Mouse (Mus musculus): ENCODE measurements at regions not wholly inside any gene's neighbourhood (a gene's known extent, or its start where the extent isn't known, plus 50 kb on each side); places are given as distances from the start of the nearest gene placed in this dataset.

DNA sequence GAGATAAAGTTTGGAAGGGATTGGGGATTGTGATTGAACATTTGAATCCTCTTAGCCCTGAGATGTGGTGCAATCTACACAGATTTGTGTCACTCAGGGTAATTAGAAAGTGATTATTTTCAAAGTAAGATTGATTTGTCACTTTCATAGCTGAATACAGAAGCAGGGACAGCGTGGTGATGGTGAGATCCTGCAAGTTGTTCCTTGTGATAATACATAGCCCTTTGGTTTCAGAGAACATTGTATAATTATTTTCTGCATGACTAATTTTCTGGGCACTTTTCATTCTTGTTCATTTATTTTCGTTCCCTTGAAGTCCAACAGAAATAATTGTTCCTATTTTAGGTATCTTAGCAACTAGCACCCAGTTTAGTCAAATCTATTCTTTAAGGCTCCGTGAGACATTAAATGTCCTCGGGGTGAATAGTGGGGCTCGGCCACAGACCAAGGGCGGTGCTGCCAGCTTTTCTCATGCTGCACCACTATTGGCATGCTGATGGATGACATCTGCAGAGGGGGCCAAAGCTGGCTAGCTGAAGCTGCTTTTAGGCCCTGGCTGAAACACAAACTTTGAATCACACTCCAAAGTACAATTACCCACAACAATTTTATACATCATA, 468.0 kb downstream of the Hace1 start:
- 84% methylated on average over 6 of the region's 6 CpGs for WGBS
- TF ChIP-seq POLR2A (IDR thresholded peaks at IDR 0.05; ENCODE audit: control insufficient read depth, extremely low read depth, insufficient read depth, low read length, poor library complexity) (no peak), CTCF (IDR thresholded peaks at IDR 0.05; ENCODE audit: borderline replicate concordance, control insufficient read depth, extremely low read depth, insufficient read depth, low read length, poor library complexity) (no peak)
- Histone ChIP-seq H3K27ac (ENCODE audit: control insufficient read depth, insufficient read depth, low read length) (no peak overlapping the region), H3K27me3 (ENCODE audit: control insufficient read depth, insufficient read depth, low read length) (no peaks in the 10 kb centered on the region), H3K4me3 (ENCODE audit: control insufficient read depth, insufficient read depth, low read length) (no peak overlapping the region), H3K4me1 (replicated peaks; ENCODE audit: control insufficient read depth, insufficient read depth, low read length) (no peaks in the 10 kb centered on the region), H3K36me3 (ENCODE audit: control insufficient read depth, insufficient read depth, low read length) (no peaks in the 10 kb centered on the region)
- DNase-seq: no peak

DNA sequence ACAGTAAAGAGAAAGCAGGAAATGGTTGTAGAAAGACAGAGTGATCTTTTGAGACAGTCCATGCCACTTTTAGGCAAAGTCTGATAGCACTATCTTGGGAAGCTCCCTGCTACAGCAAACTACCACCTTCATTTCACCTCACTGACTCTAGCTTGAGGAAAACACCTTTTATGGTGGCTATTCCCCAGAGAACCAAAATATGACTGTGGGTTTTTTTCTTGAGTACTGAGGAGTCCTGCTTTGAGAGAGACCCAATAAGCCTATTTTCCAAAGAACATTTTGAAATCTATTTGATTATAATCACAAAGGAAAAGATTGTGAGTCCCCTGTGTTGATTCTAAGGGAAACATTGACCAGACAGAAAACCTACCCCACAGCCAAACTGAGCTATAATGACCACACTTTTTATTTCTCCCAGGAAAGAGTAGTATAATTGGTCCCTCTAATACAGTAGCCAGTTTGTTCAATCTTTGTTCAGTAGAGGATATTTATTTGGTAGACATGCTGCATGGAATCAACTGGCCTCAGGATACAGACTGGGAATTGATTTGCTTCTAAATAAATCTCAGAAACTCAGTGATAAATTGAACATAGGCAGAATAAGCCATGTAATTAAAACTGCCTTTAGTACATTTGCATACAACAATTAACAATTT, 468.6 kb downstream of the Hace1 start:
- Histone ChIP-seq H3K27me3 (ENCODE audit: control insufficient read depth, insufficient read depth, low read length) (no peaks in the 10 kb centered on the region), H3K27ac (ENCODE audit: control insufficient read depth, insufficient read depth, low read length) (no peak overlapping the region)
- TF ChIP-seq POLR2A (IDR thresholded peaks at IDR 0.05; ENCODE audit: control insufficient read depth, extremely low read depth, insufficient read depth, low read length, poor library complexity): no peak
- TF ChIP-seq CTCF (IDR thresholded peaks at IDR 0.05; ENCODE audit: borderline replicate concordance, control insufficient read depth, extremely low read depth, insufficient read depth, low read length, poor library complexity): no peak

GRCm38 (mm10) chr10:46046890-46047414, 469.3 kb downstream of the Hace1 start:
- TF ChIP-seq CTCF (IDR thresholded peaks at IDR 0.05; ENCODE audit: borderline replicate concordance, control insufficient read depth, extremely low read depth, insufficient read depth, low read length, poor library complexity) (no peak), POLR2A (IDR thresholded peaks at IDR 0.05; ENCODE audit: control insufficient read depth, extremely low read depth, insufficient read depth, low read length, poor library complexity) (no peak)
- no peak for DNase-seq
- WGBS: 91% methylated on average over 8 of the region's 8 CpGs

More for the DNA sequence above, 468.6 kb downstream of the Hace1 start:
- no peak overlapping the region for H3K4me3 ChIP-seq (ENCODE audit: control insufficient read depth, insufficient read depth, low read length)
- H3K36me3 ChIP-seq (ENCODE audit: control insufficient read depth, insufficient read depth, low read length): no peaks in the 10 kb centered on the region
- no peaks in the 10 kb centered on the region for H3K4me1 ChIP-seq (replicated peaks; ENCODE audit: control insufficient read depth, insufficient read depth, low read length)
- no peak for DNase-seq

DNA sequence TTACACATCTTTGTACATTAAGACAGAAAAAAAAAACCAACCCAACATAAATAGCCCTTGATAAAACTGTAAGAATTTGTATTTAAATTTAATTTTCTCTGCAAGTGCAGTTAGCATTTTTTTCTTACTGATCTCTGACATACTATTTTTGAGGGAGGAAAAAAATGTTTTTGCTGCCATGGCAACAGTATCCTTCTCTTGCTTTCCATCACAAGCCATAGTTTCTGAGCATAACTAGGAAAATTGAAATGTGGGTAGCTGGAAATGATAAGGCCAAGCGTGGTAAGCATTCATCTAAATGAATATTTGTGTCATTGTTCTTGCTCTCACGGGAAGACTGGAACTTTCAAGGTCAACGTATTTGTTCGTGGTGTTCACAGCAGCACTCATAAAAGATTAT, 470.0 kb downstream of the Hace1 start:
- Histone ChIP-seq H3K4me3 (ENCODE audit: control insufficient read depth, insufficient read depth, low read length) (no peak overlapping the region), H3K36me3 (ENCODE audit: control insufficient read depth, insufficient read depth, low read length) (no peaks in the 10 kb centered on the region), H3K27ac (ENCODE audit: control insufficient read depth, insufficient read depth, low read length) (no peak overlapping the region), H3K4me1 (replicated peaks; ENCODE audit: control insufficient read depth, insufficient read depth, low read length) (no peaks in the 10 kb centered on the region), H3K27me3 (ENCODE audit: control insufficient read depth, insufficient read depth, low read length) (no peaks in the 10 kb centered on the region)
- TF ChIP-seq CTCF (IDR thresholded peaks at IDR 0.05; ENCODE audit: borderline replicate concordance, control insufficient read depth, extremely low read depth, insufficient read depth, low read length, poor library complexity): no peak
- no peak for TF ChIP-seq POLR2A (IDR thresholded peaks at IDR 0.05; ENCODE audit: control insufficient read depth, extremely low read depth, insufficient read depth, low read length, poor library complexity)
- no peak for DNase-seq
- WGBS: 87% methylated on average over 4 of the region's 4 CpGs

More at GRCm38 (mm10) chr10:46046890-46047414, 469.3 kb downstream of the Hace1 start:
- no peaks in the 10 kb centered on the region for H3K36me3 ChIP-seq (ENCODE audit: control insufficient read depth, insufficient read depth, low read length)
- H3K4me3 ChIP-seq (ENCODE audit: control insufficient read depth, insufficient read depth, low read length): no peak overlapping the region
- no peaks in the 10 kb centered on the region for H3K27me3 ChIP-seq (ENCODE audit: control insufficient read depth, insufficient read depth, low read length)
- H3K27ac ChIP-seq (ENCODE audit: control insufficient read depth, insufficient read depth, low read length): no peak overlapping the region
- H3K4me1 ChIP-seq (replicated peaks; ENCODE audit: control insufficient read depth, insufficient read depth, low read length): no peaks in the 10 kb centered on the region

DNA sequence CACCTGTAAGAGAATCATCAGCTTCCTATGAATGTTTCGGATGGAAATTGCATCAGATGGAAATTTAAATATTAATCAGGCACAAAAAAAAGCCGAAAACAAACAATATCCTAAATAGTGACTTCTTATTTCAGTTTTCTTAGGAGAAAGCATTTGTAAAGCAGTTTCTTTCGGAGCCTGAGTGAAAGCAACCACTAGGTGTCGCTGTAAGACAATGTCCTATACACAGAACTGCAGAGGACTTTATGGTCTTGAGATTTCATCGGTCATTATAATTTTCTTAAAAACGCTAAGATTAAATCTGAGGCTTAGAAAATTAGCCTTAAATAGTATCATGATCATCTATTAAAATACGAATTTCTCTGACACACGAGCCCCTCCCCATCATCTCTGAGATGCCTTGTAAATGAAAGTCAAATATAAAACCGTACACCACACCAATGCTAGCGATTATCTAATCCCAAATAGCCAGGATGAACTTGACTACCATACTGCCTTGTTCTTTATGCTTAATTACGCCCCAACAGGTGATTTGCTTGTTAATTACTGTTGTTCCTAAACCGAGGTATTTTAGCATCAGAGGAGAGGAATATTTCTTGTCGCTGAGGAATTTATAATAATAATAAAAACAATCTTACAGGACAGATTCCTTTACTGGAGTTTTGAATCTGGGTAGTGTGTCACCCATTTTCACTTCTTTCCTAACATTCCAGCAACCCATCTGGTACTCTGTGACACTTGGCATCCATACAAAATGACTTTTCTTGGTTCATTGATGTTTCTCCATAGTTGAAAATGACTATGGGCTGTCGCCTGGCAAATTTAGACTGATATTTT, 480.0 kb downstream of the Hace1 start:
- TF ChIP-seq POLR2A (IDR thresholded peaks at IDR 0.05; ENCODE audit: control insufficient read depth, extremely low read depth, insufficient read depth, low read length, poor library complexity) (no peak), CTCF (IDR thresholded peaks at IDR 0.05; ENCODE audit: borderline replicate concordance, control insufficient read depth, extremely low read depth, insufficient read depth, low read length, poor library complexity) (no peak)
- Histone ChIP-seq H3K4me3 (ENCODE audit: control insufficient read depth, insufficient read depth, low read length) (no peak overlapping the region), H3K27ac (ENCODE audit: control insufficient read depth, insufficient read depth, low read length) (no peak overlapping the region), H3K27me3 (ENCODE audit: control insufficient read depth, insufficient read depth, low read length) (no peaks in the 10 kb centered on the region), H3K36me3 (ENCODE audit: control insufficient read depth, insufficient read depth, low read length) (no peaks in the 10 kb centered on the region), H3K4me1 (replicated peaks; ENCODE audit: control insufficient read depth, insufficient read depth, low read length) (no peaks in the 10 kb centered on the region)
- DNase-seq: peak; percentile 2
- WGBS: 41% methylated on average over 14 of the region's 14 CpGs

DNA sequence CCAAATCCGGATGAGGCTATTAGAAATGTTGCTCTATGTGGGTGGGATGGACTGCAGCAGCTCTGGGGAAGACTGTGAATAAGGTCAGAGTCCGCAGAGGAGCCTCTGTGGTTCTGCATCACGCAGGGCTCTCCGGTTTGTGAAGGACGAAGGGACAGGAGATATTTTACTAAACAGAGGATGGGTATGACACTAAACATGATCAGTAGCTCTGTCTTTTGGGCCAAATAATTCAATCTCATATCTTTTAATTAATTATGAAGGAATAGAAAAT, 480.5 kb downstream of the Hace1 start:
- no peak for DNase-seq
- TF ChIP-seq POLR2A (IDR thresholded peaks at IDR 0.05; ENCODE audit: control insufficient read depth, extremely low read depth, insufficient read depth, low read length, poor library complexity): no peak
- TF ChIP-seq CTCF (IDR thresholded peaks at IDR 0.05; ENCODE audit: borderline replicate concordance, control insufficient read depth, extremely low read depth, insufficient read depth, low read length, poor library complexity): no peak
- Histone ChIP-seq H3K4me3 (ENCODE audit: control insufficient read depth, insufficient read depth, low read length) (no peak overlapping the region), H3K27ac (ENCODE audit: control insufficient read depth, insufficient read depth, low read length) (no peak overlapping the region), H3K4me1 (replicated peaks; ENCODE audit: control insufficient read depth, insufficient read depth, low read length) (no peaks in the 10 kb centered on the region), H3K36me3 (ENCODE audit: control insufficient read depth, insufficient read depth, low read length) (no peaks in the 10 kb centered on the region), H3K27me3 (ENCODE audit: control insufficient read depth, insufficient read depth, low read length) (no peaks in the 10 kb centered on the region)
- 88% methylated on average over 5 of the region's 5 CpGs for WGBS
